Mouse (Mus musculus) kidney, postnatal 4 days (tissue): ENCODE results near the gene Hjurp.

ENCODE experiments used
- DNase-seq, 2 experiments: peaks; one replicate each; pipeline ENCODE4 v3.0.0; 2021; ENCODE audit warnings: mixed read lengths in 2 of 2

Hjurp gene

GRCm38 (mm10) chr1:88260114-88260513 is 17.3 kb downstream of the Hjurp start:
- DNase-seq, result peak; percentile 73 to 78

- DNase-seq, result peak in 1 of 2 experiments; percentile 41
Measured at GRCm38 (mm10) chr1:88259643-88260024, 17.8 kb downstream of the Hjurp start.

DNA sequence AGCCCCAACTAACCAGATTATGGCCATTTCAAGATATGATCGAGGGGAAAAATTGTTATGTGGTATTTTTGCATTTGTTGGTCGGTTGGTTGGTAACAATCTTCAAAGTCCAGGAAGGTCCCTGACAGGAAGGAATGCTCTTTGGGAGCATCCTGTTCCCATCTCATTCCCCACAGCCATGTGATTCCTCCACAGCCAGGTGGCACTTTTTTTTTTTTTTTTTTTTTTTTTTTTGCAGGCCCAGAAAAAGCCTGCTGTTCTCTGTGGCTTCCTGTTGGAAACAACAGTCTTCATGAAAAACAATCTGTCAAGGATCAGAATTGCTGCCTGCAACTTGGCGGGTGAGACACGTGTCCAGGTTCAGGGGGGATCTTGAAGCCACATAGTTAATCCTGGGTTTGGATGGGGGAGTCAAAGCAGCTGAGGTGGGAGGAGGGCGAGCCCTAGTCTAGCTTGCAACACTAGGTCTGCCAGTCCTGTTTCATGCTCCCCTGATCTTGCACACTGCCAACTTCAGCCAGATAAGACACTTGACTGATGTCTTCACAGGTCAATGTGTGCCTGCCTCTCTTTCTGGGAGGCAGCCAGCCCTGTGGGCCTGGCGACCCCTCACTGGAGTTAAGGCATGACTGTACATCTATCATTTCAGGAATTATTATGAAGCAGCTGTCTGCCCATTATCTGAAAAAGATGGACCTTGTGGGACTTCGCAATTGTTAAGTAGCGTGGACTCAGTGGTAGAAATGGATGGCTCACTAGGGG is 18.4 kb downstream of the Hjurp start:
- peak; percentile 62 to 71 for DNase-seq

DNA sequence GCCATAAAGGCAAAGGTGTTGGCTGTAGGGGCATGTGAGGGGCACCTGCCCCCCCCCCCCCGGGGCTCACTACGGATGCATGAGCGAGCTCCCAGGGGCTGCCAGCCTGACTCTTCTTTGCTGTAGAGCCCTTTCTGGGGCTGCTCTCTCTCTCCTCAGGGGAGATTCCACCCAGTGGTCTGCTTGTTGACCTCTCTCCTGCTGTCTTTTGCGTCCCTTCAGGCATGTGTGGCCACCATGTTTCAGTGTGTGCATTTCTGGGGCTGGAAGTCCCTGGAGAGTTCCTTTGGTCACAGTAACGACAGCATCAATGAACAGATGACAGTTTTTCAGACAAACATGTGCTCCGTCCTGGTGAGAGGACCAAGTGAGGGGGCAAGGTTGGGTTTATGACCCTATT is 19.1 kb downstream of the Hjurp start:
- DNase-seq, result peak in 1 of 2 experiments; percentile 15

DNA sequence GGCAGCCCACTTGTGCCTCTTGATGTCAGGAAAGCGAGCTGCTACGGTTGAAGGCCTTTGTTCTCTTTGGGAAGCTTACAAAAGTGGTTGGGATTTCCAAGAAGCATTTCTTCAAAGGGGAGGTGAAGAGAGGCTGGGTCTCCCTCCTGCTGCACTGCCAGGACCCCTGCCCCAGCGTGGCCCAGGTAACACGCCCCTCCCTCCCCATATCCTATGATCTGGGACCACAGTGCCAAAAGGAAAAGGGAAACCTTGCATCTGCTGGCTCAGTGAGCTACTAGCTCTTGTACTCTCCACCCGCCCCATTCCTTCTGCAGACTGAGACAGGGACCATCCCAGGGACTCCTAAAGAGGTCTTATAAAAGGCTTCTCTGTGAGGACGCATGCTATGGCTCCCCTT is 19.8 kb downstream of the Hjurp start:
- DNase-seq, result peak in 1 of 2 experiments; percentile 7

- DNase-seq, result no peak
Measured at GRCm38 (mm10) chr1:88256886-88257663, 20.4 kb downstream of the Hjurp start.

- DNase-seq, result no peak
Measured at GRCm38 (mm10) chr1:88255989-88256754, 21.3 kb downstream of the Hjurp start.

GRCm38 (mm10) chr1:88255466-88255857 is 22.0 kb downstream of the Hjurp start:
- DNase-seq, result no peak

DNA sequence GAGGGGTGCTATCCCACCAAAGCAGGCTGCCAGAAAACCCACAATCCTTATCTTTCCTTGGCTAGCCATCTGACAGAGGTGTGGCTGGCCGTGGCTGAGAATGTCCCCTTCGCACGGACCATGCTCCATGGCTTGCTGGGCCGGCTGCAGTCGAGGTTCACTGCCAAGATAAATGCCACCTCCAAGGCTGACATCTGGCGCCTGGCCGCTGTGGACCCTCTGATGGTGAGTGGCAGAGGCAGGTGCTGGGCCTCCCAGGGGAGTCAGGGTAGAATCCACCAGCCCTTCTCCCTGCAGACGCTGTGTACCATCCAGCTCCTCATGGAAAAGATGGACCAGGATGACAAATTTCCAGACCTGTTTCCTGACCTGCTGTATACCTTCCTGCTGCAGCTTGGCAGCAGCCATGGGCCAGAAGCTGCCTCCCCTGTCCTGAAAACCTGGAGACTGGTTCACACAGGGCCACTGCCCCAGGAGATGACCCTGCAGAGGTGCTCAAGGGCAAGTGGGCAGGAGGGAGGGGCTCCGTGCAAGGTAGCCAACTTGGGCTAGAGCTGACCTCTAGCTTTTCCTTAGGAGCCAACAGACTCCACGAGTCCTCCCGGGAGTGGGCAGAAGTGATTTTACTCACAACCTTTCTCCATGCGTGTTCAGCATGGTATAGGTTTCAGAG is 22.5 kb downstream of the Hjurp start:
- DNase-seq, result no peak

- DNase-seq, result no peak
Measured at GRCm38 (mm10) chr1:88253540-88253939, 23.9 kb downstream of the Hjurp start.

DNA sequence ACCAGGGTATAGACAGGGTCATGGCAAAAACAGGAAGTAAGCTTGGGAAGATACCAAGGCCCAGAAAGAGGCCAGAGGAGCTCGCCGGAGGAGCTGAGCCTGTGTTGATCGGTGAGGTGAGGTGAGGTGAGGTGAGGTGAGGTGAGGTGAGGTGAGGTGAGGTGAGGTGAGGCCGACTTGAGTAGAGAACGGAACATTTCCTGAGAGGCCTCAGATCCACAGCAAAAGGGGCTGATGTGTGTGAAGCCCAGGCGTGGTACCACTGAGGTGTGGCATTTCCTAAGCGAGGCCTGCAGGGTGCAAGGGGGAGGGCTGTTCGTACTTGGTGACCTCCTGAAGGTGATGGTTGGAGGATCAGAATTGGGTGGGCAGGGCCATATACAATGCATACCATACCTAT is 24.3 kb downstream of the Hjurp start:
- DNase-seq, result no peak

- no peak for DNase-seq
Measured at GRCm38 (mm10) chr1:88250023-88250422, 27.4 kb downstream of the Hjurp start.

DNA sequence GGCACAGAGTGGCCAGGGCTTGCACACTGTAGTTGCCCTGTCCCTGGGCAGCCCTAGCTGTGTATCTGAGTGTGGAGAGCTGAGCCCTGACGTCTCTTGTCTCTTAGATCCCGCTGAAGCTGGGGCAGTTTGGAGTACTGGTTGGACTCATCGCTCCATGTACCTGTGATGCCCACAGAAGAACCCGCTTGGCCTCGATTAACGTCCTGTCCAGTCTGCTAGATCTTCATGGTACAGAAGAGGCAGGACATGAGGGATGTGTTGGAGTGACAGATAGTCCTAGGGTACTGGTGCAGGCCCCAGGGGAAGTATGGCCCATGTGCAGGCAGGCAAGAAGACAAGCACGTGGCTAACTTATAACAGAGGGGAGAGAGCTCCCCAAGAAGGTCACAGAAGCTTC is 27.8 kb downstream of the Hjurp start:
- DNase-seq, result no peak

DNA sequence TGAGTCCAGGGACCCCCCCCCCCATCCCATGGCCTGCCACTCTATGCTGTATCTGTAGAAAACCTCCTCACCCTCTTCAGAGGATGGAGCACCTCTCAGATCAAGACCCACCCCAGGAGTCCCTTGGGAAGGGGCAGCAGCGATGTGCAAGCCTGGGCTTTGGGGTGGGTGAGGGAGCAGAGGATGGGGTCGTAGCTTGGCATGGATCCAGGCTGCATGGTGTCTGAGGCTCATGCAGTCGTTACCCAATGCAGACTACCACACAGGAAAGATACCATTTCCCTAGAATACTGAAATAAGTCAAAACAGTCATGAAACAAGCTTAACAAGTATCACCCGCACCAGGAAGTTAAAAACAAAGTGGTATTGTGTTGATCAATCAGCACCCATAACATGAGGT is 28.8 kb downstream of the Hjurp start:
- no peak for DNase-seq

DNA sequence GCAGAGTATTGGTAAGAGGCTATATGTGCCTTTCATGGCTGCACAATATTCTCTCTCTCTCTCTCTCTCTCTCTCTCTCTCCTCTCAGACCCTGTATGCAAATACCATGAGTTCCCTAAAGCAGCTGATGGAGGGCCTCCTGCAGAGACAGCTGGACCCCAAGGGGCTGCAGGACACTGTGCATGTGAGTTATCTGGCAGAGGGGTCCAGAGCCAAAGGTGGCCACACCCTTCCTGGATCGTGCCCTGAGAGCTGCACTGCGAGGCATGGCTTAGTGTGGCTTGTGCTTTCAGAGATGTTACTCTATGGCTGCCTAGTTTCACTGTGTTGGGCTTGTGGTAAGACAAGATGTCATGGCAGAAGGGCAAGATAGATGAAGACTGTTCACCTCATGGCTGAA is 29.8 kb downstream of the Hjurp start:
- no peak for DNase-seq

GRCm38 (mm10) chr1:88246386-88246785 is 31.0 kb downstream of the Hjurp start:
- no peak for DNase-seq

GRCm38 (mm10) chr1:88245881-88246280 is 31.6 kb downstream of the Hjurp start:
- DNase-seq, result no peak

- DNase-seq, result no peak
Measured at GRCm38 (mm10) chr1:88243861-88244260, 33.6 kb downstream of the Hjurp start.

DNA sequence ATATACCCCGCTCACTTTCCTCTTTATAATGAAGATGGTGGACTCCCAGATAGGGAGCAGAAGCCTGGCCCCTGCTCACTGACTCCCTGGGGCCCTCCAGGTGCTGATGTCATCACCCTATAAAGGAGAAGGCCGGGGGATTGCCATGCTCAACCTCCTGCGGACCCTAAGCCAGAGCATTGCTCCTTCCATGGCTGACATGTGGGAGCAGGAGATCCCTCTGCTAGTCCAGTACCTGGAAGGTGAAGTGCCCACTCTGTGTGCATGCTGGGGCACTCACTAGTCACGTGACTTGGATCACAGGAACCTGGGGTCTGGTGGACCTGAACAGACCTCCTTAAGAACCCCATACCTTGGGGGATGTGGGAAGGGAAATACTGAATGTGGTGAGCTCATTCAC is 36.9 kb downstream of the Hjurp start:
- DNase-seq, result no peak

DNA sequence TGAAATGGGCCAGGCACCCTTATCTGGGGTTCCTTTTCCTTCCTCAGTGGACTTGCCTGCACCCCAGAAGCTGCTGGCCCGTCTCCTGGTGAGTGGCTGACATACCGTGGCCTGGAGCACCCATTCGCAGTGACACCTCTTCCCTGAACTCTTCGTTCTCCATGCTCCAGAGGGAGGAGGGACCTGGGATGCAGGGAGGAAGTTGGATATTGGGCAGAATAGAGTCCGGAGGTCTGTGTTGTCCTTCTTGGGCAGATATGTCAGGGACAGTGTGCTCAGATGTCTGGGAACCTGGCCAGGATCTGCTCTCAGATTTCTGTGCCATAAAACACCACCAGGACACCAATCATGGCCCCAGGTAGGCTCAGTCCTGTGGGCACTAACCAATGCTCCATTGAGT is 37.4 kb downstream of the Hjurp start:
- DNase-seq, result no peak

GRCm38 (mm10) chr1:88238771-88239170 is 38.7 kb downstream of the Hjurp start:
- DNase-seq, result no peak

GRCm38 (mm10) chr1:88237311-88237710 is 40.1 kb downstream of the Hjurp start:
- DNase-seq, result no peak

DNA sequence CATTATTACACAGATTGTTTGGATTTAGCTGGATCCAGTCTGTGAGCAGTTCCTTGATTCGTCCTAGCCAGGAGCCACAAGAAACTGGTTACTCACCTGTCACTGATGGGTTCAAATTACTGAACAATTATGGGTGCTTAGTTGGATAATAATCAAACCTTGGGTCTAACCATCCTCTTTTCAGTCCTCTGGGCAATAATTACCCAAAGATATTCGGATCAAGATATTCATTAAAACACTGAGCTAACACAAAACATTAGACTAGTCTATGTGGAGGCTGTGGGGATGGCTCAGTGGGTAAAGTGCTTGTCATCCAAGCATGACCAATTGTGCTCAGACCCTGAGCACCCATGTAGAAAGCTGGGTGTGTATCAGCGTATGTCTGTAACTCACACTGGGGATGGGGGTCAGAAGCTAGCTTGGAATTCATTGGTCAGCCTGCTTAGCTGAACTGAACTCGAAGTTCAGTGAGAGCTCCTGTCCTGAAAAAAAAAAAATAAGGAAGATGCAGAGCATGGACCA is 41.5 kb downstream of the Hjurp start:
- peak in 1 of 2 experiments; percentile 49 for DNase-seq
